23 mouse cellular contexts compared by ENCODE assay signal in genomic region chr11:116991410-116991809, GRCm38 (mm10).
DNase-seq lines count a peak whose midpoint lies in the region; ATAC-seq lines count a peak whose summit lies in the region.
"Had no signal": no experiment of that assay in that cellular context is flagged by ENCODE, and none has a peak within 500 bp of the region (broad histone marks: within the 10 kb centered on the region; RNA-seq: fewer than 3 reads in every experiment).

No protein-coding gene starts in this region.

- no peaks in the 10 kb centered on the region for H3K27me3 ChIP-seq in forebrain, embryonic 14.5 days (replicated peaks; ENCODE audit: control insufficient read depth, insufficient read depth, low read length)
- peaks cover 5% of the 10 kb centered on the region for H3K27me3 ChIP-seq in forebrain, embryonic 11.5 days (ENCODE audit: control insufficient read depth, insufficient read depth, low read length)
- no peaks in the 10 kb centered on the region for H3K27me3 ChIP-seq in midbrain, embryonic 14.5 days (ENCODE audit: control insufficient read depth, insufficient read depth, low read length)
- peaks cover 42% of the 10 kb centered on the region for H3K27me3 ChIP-seq in midbrain, embryonic 10.5 days (ENCODE audit: low read depth, poor library complexity, severe bottlenecking)
- no peaks in the 10 kb centered on the region for H3K27me3 ChIP-seq in hindbrain, embryonic 14.5 days (ENCODE audit: control insufficient read depth, insufficient read depth, low read length)

- DNase-seq in forebrain, embryonic 14.5 days (ENCODE audit: low spot score) = no peak
- DNase-seq in forebrain, embryonic 11.5 days (ENCODE audit: low spot score) = no peak
- DNase-seq in midbrain, embryonic 14.5 days = no peak
- no peak for DNase-seq in midbrain, embryonic 10.5 days (ENCODE audit: low spot score)
- no peak for DNase-seq in hindbrain, embryonic 14.5 days (ENCODE audit: low spot score)
- DNase-seq in retina, embryonic 14.5 days (ENCODE audit: low spot score) = peak; percentile 55
- DNase-seq in adrenal gland, adult 18-20 months (ENCODE audit: low spot score in 2 of 2) = no peak
- DNase-seq: adrenal gland, adult 2 months; B cell, adult 2 months; cerebellum, adult 8-10 months; gastrocnemius, postnatal 36 days; heart, adult 2 months; kidney, adult 11 months; kidney, postnatal 4 days; lung, postnatal 36 days; thymus, adult 18-20 months had no signal

- H3K36me3 ChIP-seq in forebrain, embryonic 14.5 days (ENCODE audit: control insufficient read depth, insufficient read depth, low read length) = peaks cover 4% of the 10 kb centered on the region; the same call in 1 of the 2 replicates
- H3K36me3 ChIP-seq in forebrain, embryonic 11.5 days (ENCODE audit: control insufficient read depth, insufficient read depth, low read length) = no peaks in the 10 kb centered on the region
- H3K36me3 ChIP-seq in midbrain, embryonic 14.5 days (ENCODE audit: control insufficient read depth, insufficient read depth, low read length) = peaks cover 5% of the 10 kb centered on the region
- H3K36me3 ChIP-seq in midbrain, embryonic 10.5 days = peaks cover 2% of the 10 kb centered on the region; the same call in 1 of the 2 replicates
- peaks cover 8% of the 10 kb centered on the region; the same call in 1 of the 2 replicates for H3K36me3 ChIP-seq in hindbrain, embryonic 14.5 days (replicated peaks; ENCODE audit: control insufficient read depth, insufficient read depth)
- H3K36me3 ChIP-seq: G1E; kidney, embryonic 15.5 days; liver, embryonic 15.5 days; lung, embryonic 15.5 days; neural tube, embryonic 12.5 days had no signal

- no peak overlapping the region for H3K9ac ChIP-seq in forebrain, embryonic 14.5 days (ENCODE audit: low read length)
- no peak overlapping the region for H3K9ac ChIP-seq in forebrain, embryonic 11.5 days (ENCODE audit: low read length)
- H3K9ac ChIP-seq in midbrain, embryonic 14.5 days (replicated peaks; ENCODE audit: low read length) = no peak overlapping the region
- no peak overlapping the region for H3K9ac ChIP-seq in hindbrain, embryonic 14.5 days
- H3K9ac ChIP-seq: kidney, embryonic 15.5 days; liver, embryonic 15.5 days; lung, embryonic 15.5 days; neural tube, embryonic 12.5 days had no signal

- 74% methylated on average over 8 of the region's 8 CpGs for WGBS in forebrain, embryonic 14.5 days
- 78% methylated on average over 8 of the region's 8 CpGs for WGBS in forebrain, embryonic 11.5 days
- WGBS in midbrain, embryonic 14.5 days = 52% methylated on average over 8 of the region's 8 CpGs
- WGBS in midbrain, embryonic 10.5 days = 89% methylated on average over 8 of the region's 8 CpGs
- 49% methylated on average over 8 of the region's 8 CpGs for WGBS in hindbrain, embryonic 14.5 days

- no peaks in the 10 kb centered on the region for H3K9me3 ChIP-seq in forebrain, embryonic 14.5 days (replicated peaks; ENCODE audit: control insufficient read depth, low read length)
- no peaks in the 10 kb centered on the region for H3K9me3 ChIP-seq in forebrain, embryonic 11.5 days (ENCODE audit: control insufficient read depth, low read length)
- H3K9me3 ChIP-seq in midbrain, embryonic 14.5 days (ENCODE audit: control insufficient read depth, low read length) = no peaks in the 10 kb centered on the region
- no peaks in the 10 kb centered on the region for H3K9me3 ChIP-seq in midbrain, embryonic 10.5 days (replicated peaks)
- no peaks in the 10 kb centered on the region for H3K9me3 ChIP-seq in hindbrain, embryonic 14.5 days (ENCODE audit: control insufficient read depth, low read length)
- H3K9me3 ChIP-seq: G1E; kidney, embryonic 15.5 days; liver, embryonic 15.5 days; lung, embryonic 15.5 days; neural tube, embryonic 12.5 days had no signal

- ATAC-seq in forebrain, embryonic 14.5 days = no peak
- ATAC-seq in forebrain, embryonic 11.5 days (replicated peaks; ENCODE audit: low FRiP score) = no peak
- ATAC-seq in midbrain, embryonic 14.5 days (ENCODE audit: low FRiP score, low TSS enrichment) = no peak
- no peak for ATAC-seq in hindbrain, embryonic 14.5 days (ENCODE audit: low FRiP score)
- ATAC-seq: Patski had no signal

- H3K4me3 ChIP-seq in forebrain, embryonic 14.5 days (ENCODE audit: low read depth, low read length) = no peak overlapping the region
- H3K4me3 ChIP-seq in forebrain, embryonic 11.5 days (ENCODE audit: low read depth, low read length) = no peak overlapping the region
- no peak overlapping the region for H3K4me3 ChIP-seq in midbrain, embryonic 14.5 days (replicated peaks; ENCODE audit: low read depth, low read length)
- no peak overlapping the region for H3K4me3 ChIP-seq in midbrain, embryonic 10.5 days
- no peak overlapping the region for H3K4me3 ChIP-seq in hindbrain, embryonic 14.5 days (replicated peaks; ENCODE audit: low read length)
- H3K4me3 ChIP-seq: heart, adult 2 months; kidney, embryonic 15.5 days; liver, embryonic 15.5 days; lung, embryonic 15.5 days; megakaryocyte, embryonic 14.5 days; neural tube, embryonic 12.5 days had no signal

- no peak overlapping the region for H3K4me2 ChIP-seq in forebrain, embryonic 14.5 days (ENCODE audit: low read length)
- no peak overlapping the region for H3K4me2 ChIP-seq in forebrain, embryonic 11.5 days (ENCODE audit: low read depth, low read length, severe bottlenecking)
- no peak overlapping the region for H3K4me2 ChIP-seq in midbrain, embryonic 14.5 days (ENCODE audit: low read length)
- no peak overlapping the region for H3K4me2 ChIP-seq in hindbrain, embryonic 14.5 days (replicated peaks)
- H3K4me2 ChIP-seq: kidney, embryonic 15.5 days; liver, embryonic 15.5 days; lung, embryonic 15.5 days; neural tube, embryonic 12.5 days had no signal

- 0 out of 2 replicates have a peak, but pooled peaks cover 2% of the 10 kb centered on the region for H3K4me1 ChIP-seq in forebrain, embryonic 14.5 days (ENCODE audit: control insufficient read depth, insufficient read depth, low read length)
- peaks cover 5% of the 10 kb centered on the region; the same call in 1 of the 2 replicates for H3K4me1 ChIP-seq in forebrain, embryonic 11.5 days (replicated peaks; ENCODE audit: control insufficient read depth, insufficient read depth, low read length)
- peaks cover 17% of the 10 kb centered on the region for H3K4me1 ChIP-seq in midbrain, embryonic 14.5 days (ENCODE audit: control insufficient read depth, insufficient read depth, low read length)
- H3K4me1 ChIP-seq in midbrain, embryonic 10.5 days = peaks cover 23% of the 10 kb centered on the region
- peaks cover 27% of the 10 kb centered on the region for H3K4me1 ChIP-seq in hindbrain, embryonic 14.5 days (replicated peaks; ENCODE audit: control insufficient read depth, insufficient read depth, low read length)
- H3K4me1 ChIP-seq: liver, embryonic 15.5 days; megakaryocyte, embryonic 14.5 days had no signal

- H3K27ac ChIP-seq in forebrain, embryonic 14.5 days (ENCODE audit: low read depth, low read length) = peak overlapping the region; percentile 9; the same call in 1 of the 2 replicates
- H3K27ac ChIP-seq in forebrain, embryonic 11.5 days (ENCODE audit: low read depth, low read length) = no peak overlapping the region
- H3K27ac ChIP-seq in midbrain, embryonic 14.5 days (replicated peaks; ENCODE audit: low read depth, low read length) = 0 out of 2 replicates have a peak overlapping the region, but pooled peaks have one; percentile 32
- no peak overlapping the region for H3K27ac ChIP-seq in midbrain, embryonic 10.5 days (replicated peaks)
- H3K27ac ChIP-seq in hindbrain, embryonic 14.5 days = peak overlapping the region; percentile 43; the same call in 1 of the 2 replicates
- H3K27ac ChIP-seq: heart, adult 2 months; kidney, embryonic 15.5 days; liver, embryonic 15.5 days; lung, embryonic 15.5 days; neural tube, embryonic 12.5 days had no signal

Comparison
In these comparisons a context has a peak if more than half of its experiments do, and no peak if none do; other contexts are left out.
1. H3K27ac ChIP-seq: peak in forebrain, embryonic 14.5 days (single experiment), midbrain, embryonic 14.5 days (single experiment) and hindbrain, embryonic 14.5 days (single experiment); none in forebrain, embryonic 11.5 days (single experiment) and midbrain, embryonic 10.5 days (single experiment).